Mouse (Mus musculus) mature B cell (primary cell): ENCODE data around the gene Tut7.
"Not testable (repeated sequence)": the region's sequence is repeated elsewhere in the genome, so short reads cannot be mapped to it uniquely, and the experiment has no call there.

Experiments used
- in situ Hi-C: fragments of 300-500 bp; cut with MboI; formaldehyde crosslinking; loops from 2 replicates; pipeline ENCODE4 v1.14.3; 2019

The Tut7 gene

DNA sequence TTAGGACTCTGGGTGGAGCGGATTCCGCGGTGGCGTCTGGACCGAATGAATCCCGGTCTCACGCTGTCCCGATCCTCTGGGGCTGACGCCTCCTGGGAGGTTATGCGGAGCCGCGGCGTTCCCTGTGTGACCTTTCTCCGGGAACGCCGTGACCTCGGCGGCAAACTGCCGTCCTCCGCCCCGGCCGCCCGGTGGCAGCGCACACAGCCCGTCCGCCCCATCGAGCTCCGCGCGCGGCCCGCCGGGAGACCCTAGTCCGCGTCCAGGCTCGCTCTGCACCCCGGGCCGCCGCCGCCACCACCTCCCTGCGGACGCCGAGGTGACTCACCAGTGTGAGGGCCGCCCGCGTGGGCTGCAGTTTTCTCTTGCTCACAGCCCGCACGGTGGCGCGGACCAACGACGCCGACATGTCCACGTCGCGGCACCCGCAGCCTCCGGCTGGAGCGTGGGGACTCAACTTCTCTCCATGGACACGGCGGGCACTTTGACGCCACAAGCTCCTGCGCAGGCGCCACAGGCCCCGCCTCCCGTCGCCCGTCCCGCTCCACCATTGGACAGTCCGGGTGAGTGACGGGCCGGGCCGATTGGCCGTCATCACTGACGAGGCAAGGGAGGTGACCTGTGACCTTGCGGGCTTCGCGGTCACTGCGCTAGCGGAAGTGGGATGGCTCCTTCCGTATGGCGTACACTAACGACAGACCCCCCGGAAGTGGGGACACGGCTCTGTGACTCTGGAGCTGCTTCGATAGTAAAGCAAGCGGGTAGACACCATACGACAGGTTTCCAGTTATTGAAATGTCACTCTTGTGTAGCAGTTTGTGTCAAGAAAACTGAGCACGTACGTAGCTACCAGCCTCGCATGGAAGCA, 53.4 kb downstream of the Tut7 start, which contains the start of gene Isca1:
Isca1 (minus strand) TSS at position 515 of the 868 bp plus-strand sequence.
- in situ Hi-C loops, result no loop called here

DNA sequence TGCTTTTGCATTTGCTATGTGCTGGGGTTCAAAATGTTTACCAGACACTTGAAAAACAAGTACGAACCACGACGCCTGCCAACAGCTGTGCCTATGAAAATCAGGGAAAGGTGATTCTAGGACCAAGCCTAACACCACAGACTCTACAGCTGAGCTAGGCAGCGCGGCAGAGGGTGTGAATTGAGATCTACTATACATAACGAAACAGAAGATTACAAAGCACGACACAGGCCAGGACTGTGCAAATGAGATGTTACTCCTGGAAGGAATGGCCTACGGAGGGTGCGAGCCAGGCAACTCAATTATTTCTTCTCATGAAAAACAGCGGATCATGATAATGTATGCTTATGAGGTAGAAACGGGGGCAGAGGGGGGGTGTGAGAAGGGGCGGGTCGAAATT, 54.4 kb downstream of the Tut7 start:
- in situ Hi-C loops, result no loop called here

- in situ Hi-C loops, result no loop called here
Observed at GRCm38 (mm10) chr13:59766786-59767515, 56.0 kb downstream of the Tut7 start.

DNA sequence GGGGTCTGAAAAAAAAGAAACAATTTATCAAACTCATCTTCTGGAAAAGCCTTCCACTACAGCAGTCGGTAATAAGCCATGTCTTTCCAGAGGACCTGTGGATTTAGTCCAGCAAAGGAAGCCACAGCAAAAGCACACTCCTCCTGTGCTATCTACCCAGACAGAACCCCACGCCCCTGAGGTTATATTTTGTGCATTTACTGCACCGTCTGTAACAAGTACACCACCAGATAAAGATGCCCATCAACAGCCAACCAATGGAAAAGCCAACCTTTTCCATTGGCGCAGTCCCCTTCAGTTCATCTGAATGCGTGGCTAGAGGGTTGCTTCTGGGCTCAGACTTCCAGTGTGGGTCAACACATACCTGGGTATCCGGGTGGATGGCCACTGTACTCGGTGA, 60.2 kb downstream of the Tut7 start:
- in situ Hi-C loops, result no loop called here

DNA sequence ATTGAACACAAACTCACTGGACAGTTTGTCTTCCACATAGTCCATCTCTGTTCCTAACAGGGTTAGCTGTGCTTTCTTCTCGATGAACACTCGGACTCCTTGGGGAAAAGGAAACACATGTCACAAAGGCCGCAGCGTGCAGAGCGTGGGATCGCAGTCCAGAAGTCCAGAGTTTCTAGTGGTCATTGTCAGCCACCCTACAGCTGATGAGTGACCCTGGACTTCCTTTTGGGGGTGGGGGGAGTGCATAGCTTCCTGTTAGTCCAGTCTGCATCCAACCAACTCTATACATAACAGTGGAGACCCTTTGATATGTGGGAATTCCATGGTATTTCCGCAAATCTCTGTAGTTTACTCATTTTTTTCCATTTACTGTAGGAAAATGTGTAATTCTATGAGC, 66.0 kb downstream of the Tut7 start:
- in situ Hi-C loops, result no loop called here

DNA sequence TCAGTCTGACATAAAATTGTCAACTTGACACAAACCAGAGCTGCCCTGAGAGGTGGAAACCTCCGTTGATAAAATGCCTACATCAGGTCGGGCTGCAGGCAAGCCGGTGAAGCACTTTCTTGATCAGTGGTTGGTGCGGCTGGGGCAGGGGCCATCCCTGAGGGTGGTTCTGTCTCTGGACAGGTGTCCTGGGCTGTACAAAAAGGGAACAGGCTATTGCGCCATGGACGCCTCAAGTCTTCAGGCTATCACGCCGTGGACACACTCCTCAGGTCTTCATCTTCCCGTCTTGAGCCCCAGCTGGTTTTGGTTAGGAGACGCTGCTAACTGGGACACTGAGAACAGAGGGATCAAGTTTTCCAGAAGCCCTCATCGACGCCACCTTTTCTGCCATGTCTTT, 72.6 kb downstream of the Tut7 start:
- in situ Hi-C loops, result no loop called here

DNA sequence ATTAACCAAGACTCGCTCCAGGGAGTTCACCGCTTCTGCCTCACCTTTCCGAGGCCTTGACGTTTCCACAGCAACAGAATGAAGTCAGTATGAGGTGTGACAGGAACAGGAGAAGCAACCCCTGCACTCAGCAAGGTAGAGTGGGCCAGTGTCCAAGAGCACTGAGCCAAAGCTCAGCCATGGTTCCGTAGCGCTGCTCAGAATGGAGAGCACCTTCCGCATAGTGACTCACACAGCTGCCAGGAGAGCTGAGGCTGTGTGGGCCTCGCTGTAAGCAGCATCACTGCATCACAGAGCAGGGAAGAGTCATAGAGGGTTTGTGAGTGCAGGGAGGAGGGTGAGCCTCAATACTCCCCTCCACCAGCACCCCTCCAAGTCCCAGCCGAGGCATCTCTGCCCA, 76.2 kb downstream of the Tut7 start, which contains the start of gene 1700014D04Rik:
1700014D04Rik (minus strand) TSS at position 42 of the 400 bp plus-strand sequence.
- in situ Hi-C loops, result no loop called here

DNA sequence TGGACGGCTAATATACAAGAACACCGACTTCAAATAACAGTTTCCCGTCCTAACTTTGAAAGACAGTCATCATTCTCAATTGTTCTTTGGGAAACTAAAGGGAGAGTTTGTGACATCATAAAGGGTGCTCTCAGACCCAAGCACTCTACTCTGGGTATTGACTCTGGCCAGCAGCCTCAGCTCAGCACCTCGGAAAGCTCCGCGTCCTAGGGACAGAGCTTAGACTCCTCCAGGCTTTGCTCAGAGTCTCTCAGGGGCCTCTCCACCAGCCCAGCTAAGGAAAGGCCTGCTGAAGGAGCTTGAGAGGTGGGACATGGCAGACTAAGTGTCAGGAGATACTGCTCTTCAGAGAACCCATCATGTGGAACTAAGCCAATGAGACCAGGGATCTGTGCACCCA, 76.8 kb downstream of the Tut7 start:
- in situ Hi-C loops, result no loop called here

- in situ Hi-C loops, result no loop called here
Observed at GRCm38 (mm10) chr13:59745462-59745861, 77.5 kb downstream of the Tut7 start.

GRCm38 (mm10) chr13:59741697-59742096, 81.2 kb downstream of the Tut7 start:
- in situ Hi-C loops, result no loop called here

DNA sequence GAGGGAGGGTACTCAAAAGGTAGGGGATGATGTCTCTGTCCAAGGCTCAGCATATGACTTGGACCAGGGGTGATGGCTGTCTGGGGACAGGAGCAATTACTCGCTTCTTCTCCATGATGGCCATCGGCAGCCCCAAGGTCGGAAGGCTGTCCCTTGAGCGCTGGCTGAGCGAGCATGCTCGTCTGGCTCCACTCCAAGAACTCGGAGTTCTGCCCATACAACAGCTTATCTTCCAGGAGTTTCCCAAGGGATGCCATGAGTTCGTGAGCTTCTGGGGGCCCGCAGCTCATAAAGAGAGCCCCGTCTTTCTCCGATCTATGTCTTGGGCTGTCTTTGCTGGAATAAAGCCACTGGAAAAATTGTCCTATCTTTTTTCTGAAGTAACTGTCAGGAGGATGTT, 81.9 kb downstream of the Tut7 start:
- in situ Hi-C loops, result no loop called here

DNA sequence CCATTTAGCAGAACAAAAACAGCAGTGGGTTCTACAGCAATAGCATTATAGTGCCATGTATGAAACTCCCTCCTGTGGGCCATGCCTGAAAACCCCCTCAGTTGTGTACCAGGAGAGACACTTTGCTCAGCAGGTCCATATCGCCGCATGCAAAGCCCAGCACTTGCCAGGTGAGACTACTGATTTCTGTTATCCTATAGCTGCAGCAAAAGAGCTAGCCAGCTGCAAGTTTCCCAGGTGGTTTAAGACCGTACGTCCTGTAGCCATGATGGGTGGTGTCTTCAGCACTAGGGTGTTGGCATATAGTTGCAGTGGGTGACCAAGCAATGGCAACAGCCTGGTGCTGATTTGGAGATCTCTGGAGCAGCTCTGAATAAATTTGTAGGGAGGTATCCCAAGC, 83.5 kb downstream of the Tut7 start:
- in situ Hi-C loops, result no loop called here

- in situ Hi-C loops, result no loop called here
Observed at GRCm38 (mm10) chr13:59738455-59738854, 84.5 kb downstream of the Tut7 start.

DNA sequence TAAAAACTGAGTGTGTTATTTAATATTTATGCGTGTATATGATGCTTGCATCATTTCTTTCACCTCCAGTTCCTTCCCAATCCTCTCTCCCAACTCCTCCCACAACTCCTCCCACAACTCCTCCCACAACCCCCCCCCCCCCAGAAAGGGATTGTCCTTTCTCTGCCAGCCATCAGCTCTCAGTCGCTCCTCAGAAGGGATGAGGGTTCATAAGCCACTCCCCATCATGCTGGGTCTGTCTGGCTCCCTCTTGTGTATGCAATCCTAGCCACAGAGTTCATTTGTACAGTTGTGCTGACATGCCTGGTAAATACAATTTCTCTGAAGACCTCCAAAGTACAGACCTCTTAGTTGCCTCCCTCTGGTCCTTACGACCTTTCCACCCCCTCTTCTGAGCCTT, 87.8 kb downstream of the Tut7 start:
- in situ Hi-C loops, result no loop called here

GRCm38 (mm10) chr13:59734347-59734746, 88.6 kb downstream of the Tut7 start:
- in situ Hi-C loops, result not testable (repeated sequence)

DNA sequence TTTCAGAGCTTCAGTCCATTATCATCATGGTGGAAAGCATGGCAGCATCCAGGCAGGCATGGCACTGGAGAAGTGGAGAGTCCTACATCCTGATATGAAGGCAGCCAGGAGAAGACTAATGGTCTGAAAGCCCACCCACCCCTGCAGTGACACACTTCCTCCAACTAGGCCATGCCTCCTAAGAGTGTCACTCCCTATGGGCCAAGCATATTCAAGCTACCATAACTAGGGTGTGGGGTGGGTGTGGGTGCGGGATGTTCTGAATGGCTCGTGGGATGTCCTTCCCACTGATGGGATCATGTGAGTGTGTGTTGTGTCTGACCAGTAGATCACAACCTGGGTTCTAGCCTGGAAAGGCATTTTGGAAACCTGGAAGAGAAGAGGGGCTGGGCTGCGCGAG, 89.0 kb downstream of the Tut7 start:
- in situ Hi-C loops, result no loop called here

DNA sequence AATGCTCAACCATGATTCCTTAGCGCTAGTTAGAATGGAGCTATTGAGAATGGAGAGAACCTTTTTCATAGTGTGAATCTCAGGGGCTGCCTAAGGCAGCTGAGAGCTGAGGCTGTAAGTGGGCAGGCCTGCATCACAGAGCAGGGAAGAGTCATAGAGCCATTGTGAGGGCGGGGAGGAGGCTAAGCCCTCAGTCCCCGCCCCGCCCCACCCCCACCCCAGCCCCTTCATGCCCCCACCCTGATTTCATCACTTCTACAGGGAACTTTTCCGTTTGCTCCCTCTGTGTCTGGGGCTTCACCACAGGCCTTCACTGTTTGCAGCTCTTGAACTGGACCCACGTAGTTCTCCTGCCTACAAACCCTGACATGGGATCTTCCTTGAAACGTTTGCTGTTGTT, 91.3 kb downstream of the Tut7 start, which contains the start of gene Spata31d1d:
Spata31d1d (minus strand) TSS at position 101 of the 400 bp plus-strand sequence.
- in situ Hi-C loops, result no loop called here

- in situ Hi-C loops, result loop anchor here (10.0 kb wide), 1 partner anchor 194 kb away; no protein-coding TSS in a partner anchor
Observed at GRCm38 (mm10) chr13:59728378-59729093, 94.4 kb downstream of the Tut7 start.

- in situ Hi-C loops, result loop anchor here (10.0 kb wide), 1 partner anchor 192 kb away; no protein-coding TSS in a partner anchor
Observed at GRCm38 (mm10) chr13:59726139-59726867, 96.6 kb downstream of the Tut7 start.

DNA sequence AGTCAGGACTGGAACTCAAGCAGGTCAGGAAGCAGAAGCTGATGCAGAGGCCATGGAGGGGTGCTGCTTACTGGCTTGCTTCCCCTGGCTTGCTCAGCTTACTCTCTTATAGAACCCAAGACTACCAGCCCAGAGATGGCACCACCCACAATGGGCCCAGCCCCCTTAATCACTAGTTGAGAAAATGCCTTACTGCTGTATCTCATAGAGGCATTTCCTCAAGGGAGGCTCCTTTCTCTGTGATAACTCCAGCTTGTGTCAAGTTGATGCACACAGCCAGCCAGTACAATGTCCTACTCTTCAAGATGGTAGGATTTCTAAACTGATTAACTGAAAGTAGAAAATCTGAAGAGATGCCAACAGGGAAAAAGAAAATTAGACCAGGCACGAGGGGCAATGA, 100.9 kb downstream of the Tut7 start:
- in situ Hi-C loops, result loop anchor here (10.0 kb wide), 1 partner anchor 187 kb away; no protein-coding TSS in a partner anchor
